Mouse (Mus musculus): ENCODE results near the gene Spg11. TPM values are rescaled to one million over a fixed set of nuclear protein-coding genes. Genes with fewer than 3 reads are reported as not detected.

Gene Spg11
- polyA plus RNA-seq (2015; fragmentation: Nextera tagmentation; extraction: Ambion mirVana) = 7.6 TPM in 2 replicates

GRCm38 (mm10) chr2:122117961-122118958 is at the start of gene Spg11:
TSS of gene Spg11 (minus strand) at chr2:122118386.
- peak within 1 kb of the TSS; percentile 94 for H3K9ac ChIP-seq
- H3K27ac ChIP-seq (replicated peaks) = peak within 1 kb of the TSS; percentile 99
- peak within 1 kb of the TSS; percentile 78 for H3K4me3 ChIP-seq (replicated peaks)
- no peaks in the 10 kb centered on the region for H3K27me3 ChIP-seq
- WGBS = under 1% methylated on average over 47 of the region's 47 CpGs
- H3K36me3 ChIP-seq = peaks cover 9% of the 10 kb centered on the region; the same call in 1 of the 2 replicates
- H3K9me3 ChIP-seq (replicated peaks) = no peaks in the 10 kb centered on the region
- peak; percentile 98 for ATAC-seq (ENCODE audit: insufficient number of reproducible peaks, low FRiP score, low TSS enrichment, low read depth)
- H3K4me1 ChIP-seq = peaks cover 10% of the 10 kb centered on the region
- peak within 1 kb of the TSS; percentile 55 for H3K4me2 ChIP-seq (replicated peaks)

DNA sequence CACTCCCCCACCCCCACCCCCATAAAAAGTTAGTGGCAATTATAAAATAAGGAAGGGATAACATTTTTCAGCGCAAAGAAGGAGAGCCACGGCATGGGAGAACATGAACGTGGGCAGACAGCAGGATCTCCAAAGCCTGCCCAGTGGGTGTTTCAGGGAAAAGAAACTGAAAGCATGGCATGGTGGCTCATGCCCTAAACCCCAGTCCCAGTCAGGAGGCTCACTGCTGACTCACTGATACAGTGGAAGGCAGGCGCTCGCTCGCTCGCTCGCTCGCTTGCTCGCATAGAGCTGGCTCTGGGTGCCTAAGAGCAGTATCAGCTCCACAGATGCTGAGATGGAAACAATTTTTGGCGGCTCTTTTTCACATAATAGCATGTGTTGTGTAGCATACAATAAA is 46.1 kb upstream of the Spg11 start:
- H3K4me2 ChIP-seq (replicated peaks) = no peak overlapping the region
- no peak for ATAC-seq (ENCODE audit: insufficient number of reproducible peaks, low FRiP score, low TSS enrichment, low read depth)
- H3K4me3 ChIP-seq (replicated peaks) = no peak overlapping the region
- 75% methylated on average over 11 of the region's 11 CpGs for WGBS
- H3K36me3 ChIP-seq = no peaks in the 10 kb centered on the region
- H3K4me1 ChIP-seq = 0 out of 2 replicates have a peak, but pooled peaks cover 4% of the 10 kb centered on the region
- no peaks in the 10 kb centered on the region for H3K9me3 ChIP-seq (replicated peaks)
- no peaks in the 10 kb centered on the region for H3K27me3 ChIP-seq
- H3K9ac ChIP-seq = no peak overlapping the region
- no peak overlapping the region for H3K27ac ChIP-seq (replicated peaks)

DNA sequence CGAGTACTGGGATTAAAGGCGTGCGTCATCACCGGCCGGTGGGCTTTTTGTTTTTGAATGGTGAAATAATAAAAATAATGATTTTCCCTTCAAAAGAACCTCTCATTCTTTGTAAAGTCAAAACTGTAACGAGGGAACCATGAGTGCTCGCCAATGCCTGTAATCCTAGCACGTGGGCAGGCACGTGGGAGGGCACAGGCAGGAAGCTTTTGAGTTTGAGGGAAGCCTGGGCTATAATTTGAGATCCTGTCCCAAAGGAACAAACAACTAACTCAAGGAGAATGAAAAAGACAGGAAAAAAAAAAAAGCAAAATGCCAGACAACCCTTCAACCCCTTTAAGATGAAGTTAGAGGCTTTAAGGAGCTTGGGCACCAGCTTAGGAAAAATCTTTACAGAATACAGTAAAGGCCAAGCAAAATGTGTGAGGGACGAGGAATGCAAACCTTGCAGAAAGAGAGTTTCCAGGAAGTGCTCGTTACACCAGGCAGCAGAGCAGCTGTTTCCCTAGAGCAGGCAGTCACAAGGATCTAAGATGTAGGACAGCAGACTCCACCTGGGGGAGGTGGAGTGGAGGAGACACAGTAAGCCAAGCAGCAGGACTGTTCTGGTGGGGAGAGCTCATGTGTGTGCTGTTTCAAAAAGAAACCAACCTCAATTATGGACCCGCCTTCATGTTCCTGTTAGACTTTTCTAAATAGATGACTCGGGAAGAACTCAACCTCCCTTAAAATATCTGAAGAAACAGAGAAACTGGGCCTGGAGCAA is 45.4 kb upstream of the Spg11 start:
- Histone ChIP-seq H3K27me3 (no peaks in the 10 kb centered on the region), H3K4me3 (replicated peaks) (no peak overlapping the region), H3K9ac (no peak overlapping the region), H3K9me3 (replicated peaks) (no peaks in the 10 kb centered on the region), H3K36me3 (no peaks in the 10 kb centered on the region), H3K4me2 (replicated peaks) (no peak overlapping the region), H3K27ac (replicated peaks) (0 out of 2 replicates have a peak overlapping the region, but pooled peaks have one; percentile 7), H3K4me1 (peaks cover 9% of the 10 kb centered on the region; the same call in 1 of the 2 replicates)
- ATAC-seq (ENCODE audit: insufficient number of reproducible peaks, low FRiP score, low TSS enrichment, low read depth) = no peak
- 62% methylated on average over 13 of the region's 13 CpGs for WGBS

- peaks cover 16% of the 10 kb centered on the region for H3K4me1 ChIP-seq
- H3K9ac ChIP-seq = no peak overlapping the region
- H3K27me3 ChIP-seq = no peaks in the 10 kb centered on the region
- no peak overlapping the region for H3K4me2 ChIP-seq (replicated peaks)
- H3K36me3 ChIP-seq = no peaks in the 10 kb centered on the region
- H3K4me3 ChIP-seq (replicated peaks) = no peak overlapping the region
- no peak overlapping the region for H3K27ac ChIP-seq (replicated peaks)
- ATAC-seq (ENCODE audit: insufficient number of reproducible peaks, low FRiP score, low TSS enrichment, low read depth) = no peak
- H3K9me3 ChIP-seq (replicated peaks) = no peaks in the 10 kb centered on the region
- WGBS = 81% methylated on average over 2 of the region's 2 CpGs
Measured at GRCm38 (mm10) chr2:122162529-122162928, 44.3 kb upstream of the Spg11 start.

- ATAC-seq (ENCODE audit: insufficient number of reproducible peaks, low FRiP score, low TSS enrichment, low read depth) = no peak
- Histone ChIP-seq H3K4me1 (peaks cover 16% of the 10 kb centered on the region), H3K9me3 (replicated peaks) (no peaks in the 10 kb centered on the region), H3K36me3 (no peaks in the 10 kb centered on the region), H3K9ac (no peak overlapping the region), H3K4me3 (replicated peaks) (no peak overlapping the region), H3K27me3 (no peaks in the 10 kb centered on the region), H3K4me2 (replicated peaks) (no peak overlapping the region), H3K27ac (replicated peaks) (no peak overlapping the region)
- WGBS = 42% methylated on average over 4 of the region's 4 CpGs
Measured at GRCm38 (mm10) chr2:122161542-122161941, 43.4 kb upstream of the Spg11 start.

- H3K9me3 ChIP-seq (replicated peaks) = no peaks in the 10 kb centered on the region
- peaks cover 16% of the 10 kb centered on the region for H3K4me1 ChIP-seq
- no peak within 1 kb of the TSS for H3K27ac ChIP-seq (replicated peaks)
- no peak within 1 kb of the TSS for H3K4me3 ChIP-seq (replicated peaks)
- H3K27me3 ChIP-seq = no peaks in the 10 kb centered on the region
- no peak within 1 kb of the TSS for H3K4me2 ChIP-seq (replicated peaks)
- no peak for ATAC-seq (ENCODE audit: insufficient number of reproducible peaks, low FRiP score, low TSS enrichment, low read depth)
- no peaks in the 10 kb centered on the region for H3K36me3 ChIP-seq
- no peak within 1 kb of the TSS for H3K9ac ChIP-seq
- WGBS = 37% methylated on average over 2 of the region's 2 CpGs
Measured at GRCm38 (mm10) chr2:122160680-122161079, 42.5 kb upstream of the Spg11 start, which contains the start of gene Trim69. TSS of gene Trim69 (plus strand) at chr2:122160700.

- Histone ChIP-seq H3K4me2 (replicated peaks) (no peak overlapping the region), H3K9me3 (replicated peaks) (no peaks in the 10 kb centered on the region), H3K36me3 (no peaks in the 10 kb centered on the region), H3K27ac (replicated peaks) (no peak overlapping the region), H3K4me1 (peaks cover 16% of the 10 kb centered on the region), H3K27me3 (no peaks in the 10 kb centered on the region), H3K9ac (no peak overlapping the region), H3K4me3 (replicated peaks) (no peak overlapping the region)
- WGBS = 64% methylated on average over 6 of the region's 6 CpGs
- no peak for ATAC-seq (ENCODE audit: insufficient number of reproducible peaks, low FRiP score, low TSS enrichment, low read depth)
Measured at GRCm38 (mm10) chr2:122159667-122160066, 41.5 kb upstream of the Spg11 start.

DNA sequence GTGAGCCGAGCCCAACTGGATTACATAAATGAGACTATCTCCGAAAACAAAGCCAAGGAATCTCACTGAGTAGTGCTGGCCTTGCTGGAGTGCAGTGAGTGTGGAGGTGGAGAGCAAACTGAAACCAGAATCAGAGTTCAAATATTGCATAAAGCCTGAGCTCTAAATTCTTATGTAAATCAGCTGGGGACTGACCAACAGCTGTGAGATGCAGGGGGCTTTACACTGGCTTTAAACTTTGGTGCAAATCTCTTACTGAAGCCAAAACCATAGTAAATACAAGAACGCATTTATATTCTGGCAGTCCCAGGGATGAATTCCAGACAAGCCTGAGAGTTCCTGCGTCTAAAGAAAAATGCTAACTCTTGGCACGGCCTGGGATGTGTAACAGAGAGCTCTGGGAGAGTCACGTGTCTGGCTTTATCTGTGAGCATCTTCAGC is 40.2 kb upstream of the Spg11 start:
- H3K9me3 ChIP-seq (replicated peaks) = no peaks in the 10 kb centered on the region
- no peak overlapping the region for H3K4me2 ChIP-seq (replicated peaks)
- WGBS = 28% methylated on average over 6 of the region's 6 CpGs
- ATAC-seq (ENCODE audit: insufficient number of reproducible peaks, low FRiP score, low TSS enrichment, low read depth) = peak; percentile 50; the same call in 1 of the 2 replicates
- no peak overlapping the region for H3K4me3 ChIP-seq (replicated peaks)
- peak overlapping the region; percentile 44 for H3K27ac ChIP-seq (replicated peaks)
- H3K4me1 ChIP-seq = peaks cover 16% of the 10 kb centered on the region
- no peaks in the 10 kb centered on the region for H3K27me3 ChIP-seq
- no peak overlapping the region for H3K9ac ChIP-seq
- H3K36me3 ChIP-seq = no peaks in the 10 kb centered on the region

- no peaks in the 10 kb centered on the region for H3K9me3 ChIP-seq (replicated peaks)
- no peak overlapping the region for H3K9ac ChIP-seq
- H3K4me3 ChIP-seq (replicated peaks) = no peak overlapping the region
- no peaks in the 10 kb centered on the region for H3K27me3 ChIP-seq
- H3K4me1 ChIP-seq = peaks cover 16% of the 10 kb centered on the region
- H3K27ac ChIP-seq (replicated peaks) = no peak overlapping the region
- no peak overlapping the region for H3K4me2 ChIP-seq (replicated peaks)
- H3K36me3 ChIP-seq = no peaks in the 10 kb centered on the region
- no peak for ATAC-seq (ENCODE audit: insufficient number of reproducible peaks, low FRiP score, low TSS enrichment, low read depth)
Measured at GRCm38 (mm10) chr2:122157561-122157960, 39.4 kb upstream of the Spg11 start.

- Histone ChIP-seq H3K27ac (replicated peaks) (no peak overlapping the region), H3K4me3 (replicated peaks) (no peak overlapping the region), H3K9me3 (replicated peaks) (no peaks in the 10 kb centered on the region), H3K27me3 (no peaks in the 10 kb centered on the region), H3K9ac (no peak overlapping the region), H3K36me3 (no peaks in the 10 kb centered on the region), H3K4me2 (replicated peaks) (no peak overlapping the region), H3K4me1 (peaks cover 12% of the 10 kb centered on the region)
- 86% methylated on average over 4 of the region's 4 CpGs for WGBS
- ATAC-seq (ENCODE audit: insufficient number of reproducible peaks, low FRiP score, low TSS enrichment, low read depth) = no peak
Measured at GRCm38 (mm10) chr2:122156051-122156700, 38.0 kb upstream of the Spg11 start.

DNA sequence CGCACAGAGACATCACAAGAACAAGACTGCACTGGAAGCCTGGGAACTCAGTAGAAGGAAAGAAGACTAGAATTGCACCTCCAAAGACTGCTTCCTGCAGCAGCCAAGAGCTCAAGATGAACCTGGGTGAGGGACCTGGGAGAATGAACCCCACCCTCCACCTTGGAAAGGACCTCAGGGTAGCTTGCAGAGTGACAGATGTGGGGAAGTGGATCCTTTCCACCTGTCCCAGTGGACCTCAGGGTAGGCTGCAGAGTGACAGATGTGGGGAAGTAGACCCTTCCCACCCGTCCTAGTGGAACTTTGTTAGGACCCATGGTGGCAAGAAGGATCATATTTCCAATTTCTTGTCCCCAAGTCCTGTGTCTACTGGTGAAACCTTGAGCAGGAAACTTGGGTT is 37.1 kb upstream of the Spg11 start:
- no peak overlapping the region for H3K9ac ChIP-seq
- WGBS = 78% methylated on average over 2 of the region's 2 CpGs
- H3K4me1 ChIP-seq = peaks cover 12% of the 10 kb centered on the region
- no peak overlapping the region for H3K27ac ChIP-seq (replicated peaks)
- no peak overlapping the region for H3K4me3 ChIP-seq (replicated peaks)
- no peak for ATAC-seq (ENCODE audit: insufficient number of reproducible peaks, low FRiP score, low TSS enrichment, low read depth)
- no peaks in the 10 kb centered on the region for H3K36me3 ChIP-seq
- no peak overlapping the region for H3K4me2 ChIP-seq (replicated peaks)
- no peaks in the 10 kb centered on the region for H3K9me3 ChIP-seq (replicated peaks)
- no peaks in the 10 kb centered on the region for H3K27me3 ChIP-seq

Data from embryonic facial prominence, embryonic 15.5 days (tissue).